Mouse (Mus musculus) MEL-GATA-1-ER (cell line): ENCODE data around the gene Tbl1xr1.

Source experiments
- DNase-seq: peaks from one replicate; pipeline ENCODE4 v3.0.0-alpha.2; 2012; ENCODE audit warnings: low read depth; ENCODE audit errors: extremely low read depth

Tbl1xr1 gene

DNA sequence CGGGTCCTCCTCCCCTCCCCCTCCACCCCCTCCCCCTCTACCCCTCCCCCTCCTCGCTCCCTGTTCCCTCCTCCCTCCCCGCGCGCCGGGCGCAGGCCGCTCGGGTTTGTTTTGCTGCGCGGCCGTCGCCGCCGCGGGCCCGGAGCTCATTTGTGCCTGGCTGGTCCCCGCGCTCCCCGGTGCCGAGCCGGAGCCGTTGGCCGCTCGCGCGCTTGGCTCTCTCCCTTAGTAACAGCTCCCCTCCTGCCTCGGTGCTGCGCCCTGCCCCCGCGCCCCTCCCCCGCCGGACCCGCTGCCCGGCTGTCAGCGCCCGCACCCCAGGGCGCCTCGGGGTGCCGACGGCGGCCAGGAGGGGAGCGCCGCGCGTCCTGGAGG is at the start of gene Tbl1xr1:
Gene Tbl1xr1 (plus strand): TSS at position 92 of the 375 bp plus-strand sequence.
- DNase-seq = peak; percentile 51

DNA sequence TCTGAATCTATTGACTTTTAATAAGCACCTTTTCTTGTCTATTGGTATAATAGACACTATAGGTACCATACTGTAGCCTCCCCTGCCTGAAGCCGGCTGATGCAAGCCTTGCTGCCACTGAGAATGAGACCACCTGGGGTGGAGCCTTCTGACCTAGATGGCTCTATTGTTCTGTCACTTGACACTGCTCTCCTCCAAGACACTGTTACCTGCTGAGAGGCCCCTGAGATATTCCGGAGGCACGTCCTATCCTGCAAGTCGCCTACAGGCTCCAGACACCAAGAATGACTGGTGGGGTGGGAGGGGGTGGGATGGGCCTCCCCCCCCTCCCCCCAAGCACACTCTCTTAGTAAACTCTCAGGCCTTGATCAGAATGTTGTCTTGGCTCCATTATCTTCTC is 38.4 kb upstream of the Tbl1xr1 start:
- no peak for DNase-seq

DNA sequence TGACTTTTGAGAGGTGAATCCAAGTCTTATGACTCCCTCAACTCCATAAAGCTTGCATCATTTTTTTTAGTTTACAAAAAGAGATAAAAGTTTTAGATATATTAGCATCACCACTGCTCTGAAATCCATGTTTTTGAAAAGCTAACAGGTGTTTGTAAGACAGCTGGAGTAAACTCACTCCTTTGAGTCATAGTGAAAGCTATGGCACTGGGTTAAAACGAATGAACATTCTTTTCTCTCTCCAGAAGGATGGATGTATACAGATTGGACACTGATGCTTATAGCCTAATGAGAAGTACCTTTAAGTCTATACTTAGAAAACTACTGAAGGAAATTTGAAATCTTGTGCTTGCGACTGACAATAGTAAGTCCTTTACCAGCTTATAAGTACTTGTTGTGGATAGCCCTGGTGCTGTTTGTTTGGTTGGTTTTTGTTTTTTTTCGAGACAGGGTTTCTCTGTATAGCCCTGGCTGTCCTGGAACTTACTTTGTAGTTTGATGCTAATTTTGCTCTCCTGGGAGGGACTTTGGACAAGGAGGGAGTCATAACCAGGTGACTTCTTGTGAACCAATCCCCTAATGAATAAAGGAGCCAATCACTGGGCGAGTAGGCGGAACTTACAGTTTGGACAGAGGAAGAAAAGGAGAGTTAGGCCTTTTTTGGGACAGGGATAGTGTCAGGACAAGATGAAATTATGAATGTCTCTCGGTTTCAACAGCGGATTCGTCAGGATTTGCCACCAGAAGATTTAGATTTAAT is 37.2 kb upstream of the Tbl1xr1 start:
- DNase-seq = no peak

DNA sequence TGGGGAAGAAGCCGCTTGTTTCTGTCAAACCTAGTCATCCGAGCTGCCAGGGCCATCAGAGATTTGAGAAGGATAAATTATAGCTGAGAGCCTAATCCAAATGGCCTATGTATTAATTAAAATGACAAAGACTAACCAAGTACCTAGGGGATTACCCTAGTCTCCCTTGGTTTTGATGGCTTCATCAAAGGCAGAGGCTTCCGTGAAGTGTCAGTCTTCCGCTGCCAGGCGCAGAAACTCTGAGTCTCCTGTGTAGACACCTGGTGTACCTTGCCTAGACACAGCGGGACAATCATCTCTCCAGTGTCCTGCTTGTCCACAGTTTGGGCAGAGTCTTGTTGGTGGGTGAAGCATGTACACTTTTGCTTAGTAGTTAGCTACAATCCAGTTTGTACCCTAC is 35.8 kb upstream of the Tbl1xr1 start:
- DNase-seq = no peak

DNA sequence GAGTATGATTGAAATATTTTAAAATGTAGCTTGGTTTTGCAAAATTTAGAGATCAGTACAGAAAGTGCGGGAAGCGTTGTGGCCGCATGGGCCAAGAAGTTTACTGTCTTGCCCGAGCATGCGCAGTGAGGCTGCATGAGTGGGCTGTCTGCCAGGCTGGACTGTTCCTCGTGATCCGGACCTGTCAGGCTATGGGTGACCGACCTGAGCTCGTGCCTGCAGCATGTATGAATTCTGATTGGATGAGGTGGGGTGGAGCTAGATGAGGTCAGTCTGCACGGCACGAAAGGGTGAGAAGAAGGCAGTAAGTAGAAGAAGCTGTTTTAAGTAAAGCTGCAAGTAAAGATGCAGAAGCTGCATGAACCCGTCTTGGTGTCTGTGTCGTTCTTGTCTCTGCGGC is 29.2 kb upstream of the Tbl1xr1 start:
- no peak for DNase-seq

DNA sequence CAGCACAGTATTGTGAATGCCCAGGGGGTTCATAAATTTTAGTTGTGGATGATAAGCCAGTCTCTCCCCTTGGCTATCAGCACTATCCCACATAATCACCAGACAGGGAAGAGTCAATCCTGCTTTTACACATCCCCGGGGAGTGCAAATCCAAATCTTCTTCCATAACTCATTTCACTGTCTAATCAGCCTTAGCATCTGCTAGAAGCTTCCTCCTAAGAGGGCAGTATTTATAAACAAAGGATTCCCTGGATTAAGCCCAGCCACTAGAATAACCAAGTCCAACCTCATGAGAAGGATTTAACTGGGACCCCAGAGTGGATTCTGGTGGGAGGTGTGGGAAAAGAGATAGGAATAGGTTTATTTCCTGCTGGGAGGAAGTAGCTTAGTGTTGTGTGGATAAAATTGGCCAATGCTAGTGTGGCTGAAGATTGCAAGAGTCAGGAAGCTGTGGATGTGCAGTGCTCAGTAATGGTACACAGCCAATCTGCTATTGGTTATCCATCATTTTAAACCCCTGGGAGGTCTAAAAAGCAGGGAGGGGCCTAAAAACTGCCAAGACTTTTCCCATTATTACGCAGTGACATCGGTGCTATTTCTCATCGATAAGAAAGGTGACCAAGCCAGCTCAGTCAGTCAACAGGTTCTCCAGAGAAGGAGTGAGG is 19.7 kb upstream of the Tbl1xr1 start:
- no peak for DNase-seq

DNA sequence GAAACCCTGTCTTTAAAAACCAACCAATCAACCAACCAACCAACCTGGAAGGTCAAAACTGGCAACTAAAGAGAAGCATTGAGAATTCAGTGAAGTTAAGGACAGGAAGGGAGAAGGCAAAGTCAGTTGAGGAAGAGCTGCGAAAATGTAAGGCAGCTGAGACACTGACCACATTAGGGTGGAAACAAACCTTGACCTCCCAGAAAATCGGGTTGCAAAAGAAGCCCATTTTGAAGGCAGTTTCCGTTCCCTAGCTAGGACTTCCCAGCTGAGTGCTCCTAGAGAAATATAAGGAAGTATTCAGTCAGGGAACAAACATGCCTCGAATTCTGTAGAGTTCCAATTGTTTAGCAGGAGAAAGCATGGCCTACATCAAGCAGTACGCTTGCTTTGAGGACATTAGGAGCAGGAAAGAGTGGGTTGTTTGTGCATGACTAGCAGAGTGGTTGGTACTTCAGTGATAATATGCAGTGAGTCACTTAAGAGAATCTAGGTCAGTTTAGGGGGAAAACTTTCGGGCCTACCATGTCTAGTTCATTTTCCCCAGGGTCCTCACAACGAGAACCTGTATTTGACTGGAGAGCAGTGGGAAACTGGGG is 18.1 kb upstream of the Tbl1xr1 start:
- no peak for DNase-seq

DNA sequence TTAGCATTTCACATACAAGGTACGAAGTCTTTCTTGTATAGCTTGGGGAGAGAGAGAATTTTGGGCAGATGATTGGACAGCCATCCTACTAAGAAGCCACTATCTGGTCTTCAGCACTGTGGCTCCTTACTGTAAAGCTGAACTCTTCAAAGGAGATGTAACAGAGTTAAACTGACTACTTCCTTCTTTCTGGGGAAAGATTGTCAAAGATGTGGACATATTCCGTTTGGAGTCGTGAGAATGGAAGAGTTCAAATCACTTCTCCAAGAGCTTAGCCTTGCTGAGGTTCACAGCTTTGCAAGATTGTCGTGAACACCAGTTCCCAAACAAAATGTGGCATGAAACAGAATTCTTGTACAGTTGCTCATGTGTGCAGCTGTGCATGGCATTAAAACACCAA is 15.3 kb upstream of the Tbl1xr1 start:
- no peak for DNase-seq

DNA sequence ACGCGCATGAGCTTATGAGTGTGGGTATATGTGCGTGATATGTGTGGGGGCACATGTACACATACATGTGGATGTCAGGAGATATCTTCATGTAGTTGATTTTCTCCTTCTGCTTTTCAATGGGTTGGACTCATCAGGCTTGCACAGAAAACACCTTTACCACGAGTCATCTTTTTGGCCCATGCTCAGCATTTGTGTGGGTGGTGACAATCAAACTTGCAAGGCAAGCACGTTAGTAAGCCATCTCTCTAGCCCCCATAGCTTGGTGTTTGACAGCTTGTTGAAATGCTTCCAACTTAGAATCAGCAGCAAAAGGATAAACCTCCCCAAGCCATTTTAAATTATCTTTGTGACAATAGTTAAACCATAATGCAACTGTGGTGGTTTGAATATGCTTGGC is 7.8 kb upstream of the Tbl1xr1 start:
- DNase-seq = no peak

DNA sequence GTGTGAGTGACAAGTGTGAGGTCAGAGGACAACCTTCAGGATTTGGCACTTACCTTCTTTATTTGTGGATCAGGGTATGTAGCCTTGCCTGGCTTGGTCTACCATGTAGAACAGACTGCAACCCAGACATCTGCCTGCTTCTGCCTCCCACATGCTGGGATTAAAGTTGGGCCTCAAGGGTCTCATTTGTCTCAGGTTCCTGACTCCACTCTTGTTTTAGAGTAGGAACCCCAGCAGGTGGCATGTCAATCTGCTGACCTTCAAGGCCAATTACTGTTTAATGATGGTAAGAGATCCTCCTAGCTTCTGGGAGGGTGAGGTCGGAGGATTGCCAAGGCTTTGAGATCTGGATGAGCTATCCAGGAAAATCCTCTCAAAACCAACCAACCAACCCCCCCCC is 2.5 kb upstream of the Tbl1xr1 start:
- no peak for DNase-seq

DNA sequence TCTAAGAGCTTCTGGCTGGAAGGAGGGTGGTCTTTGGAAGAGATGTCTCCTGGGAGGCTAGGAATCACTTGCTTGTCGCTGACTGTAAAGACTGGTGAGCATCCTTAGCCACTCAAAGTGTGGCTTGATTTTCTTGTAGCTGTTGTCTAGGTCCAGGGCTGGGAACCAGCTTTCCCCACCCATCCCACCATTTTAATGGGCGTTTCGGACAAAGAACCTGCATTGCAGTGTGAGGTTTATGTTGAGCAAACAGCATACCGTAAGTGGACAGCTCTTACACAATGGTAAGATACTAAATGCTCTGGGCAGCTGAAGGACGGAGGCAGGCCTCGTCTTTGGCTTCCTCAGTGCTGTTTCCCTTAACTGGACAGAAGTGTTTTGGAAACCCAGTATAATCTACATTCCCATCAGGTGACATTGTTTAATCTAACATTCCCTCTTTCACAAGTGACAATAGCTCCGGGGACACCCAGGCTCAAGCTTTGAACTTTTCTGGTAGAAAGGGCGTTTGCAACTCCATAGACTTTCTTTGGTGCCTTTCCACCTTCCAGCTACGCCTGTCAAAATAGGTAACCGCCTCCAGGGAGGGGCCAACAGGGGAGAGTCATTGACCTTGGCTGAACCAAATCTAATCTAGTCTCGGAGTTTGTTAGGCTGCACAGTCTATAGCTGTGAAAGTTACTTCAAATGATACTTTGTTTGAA is 1.7 kb upstream of the Tbl1xr1 start:
- DNase-seq = peak; percentile 39

DNA sequence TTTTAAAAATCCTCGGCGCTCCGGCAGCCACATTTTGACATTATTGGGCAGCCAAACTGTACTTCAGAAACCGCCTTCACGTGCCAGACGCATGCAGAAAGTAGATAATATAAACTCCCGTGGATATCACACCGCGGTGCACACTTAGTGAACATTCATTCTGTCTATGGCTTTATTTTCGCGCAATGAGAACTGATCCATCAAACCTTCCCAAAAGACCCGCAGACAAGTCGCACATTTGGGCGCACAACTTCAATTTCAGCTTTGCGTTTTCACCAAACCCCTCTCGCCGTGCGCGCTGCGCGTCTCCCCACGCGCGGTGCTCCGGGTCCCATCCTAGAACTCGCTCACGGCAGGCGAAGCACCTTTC is 950 bp upstream of the Tbl1xr1 start:
- no peak for DNase-seq

DNA sequence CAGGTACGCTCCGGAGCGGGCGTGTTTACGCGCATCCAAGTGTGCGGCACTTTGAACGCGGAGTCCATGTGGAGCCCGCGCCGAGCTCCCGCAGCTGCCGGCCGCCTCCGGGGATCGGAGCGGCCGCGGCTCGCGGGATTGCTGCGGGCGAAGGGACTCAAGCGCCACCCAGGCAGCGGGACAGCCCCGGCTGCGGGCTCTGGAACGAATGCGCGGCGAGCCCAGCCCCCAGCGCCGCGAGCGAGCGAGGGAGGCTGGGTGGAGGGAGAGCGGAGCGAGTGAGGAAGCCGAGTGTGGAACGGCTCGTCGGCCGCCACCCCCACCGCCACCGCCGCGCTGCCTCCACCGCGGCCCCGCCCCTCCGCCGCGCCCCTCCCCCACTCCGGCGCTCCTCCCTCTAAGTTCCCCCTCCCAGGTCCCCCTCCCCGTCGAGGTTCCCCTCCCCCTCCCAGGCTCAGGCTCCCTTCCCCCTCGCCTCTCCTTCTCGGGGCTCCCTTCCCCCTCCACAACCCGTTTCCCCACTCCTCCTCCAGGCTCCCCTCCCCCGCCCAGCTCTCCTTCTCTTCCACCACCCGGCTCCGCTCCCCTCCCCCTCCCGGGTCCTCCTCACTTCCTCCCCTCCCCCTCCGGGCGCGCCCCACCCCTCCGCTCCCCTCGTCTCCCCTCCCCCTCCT is 428 bp upstream of the Tbl1xr1 start:
- DNase-seq = peak; percentile 64

DNA sequence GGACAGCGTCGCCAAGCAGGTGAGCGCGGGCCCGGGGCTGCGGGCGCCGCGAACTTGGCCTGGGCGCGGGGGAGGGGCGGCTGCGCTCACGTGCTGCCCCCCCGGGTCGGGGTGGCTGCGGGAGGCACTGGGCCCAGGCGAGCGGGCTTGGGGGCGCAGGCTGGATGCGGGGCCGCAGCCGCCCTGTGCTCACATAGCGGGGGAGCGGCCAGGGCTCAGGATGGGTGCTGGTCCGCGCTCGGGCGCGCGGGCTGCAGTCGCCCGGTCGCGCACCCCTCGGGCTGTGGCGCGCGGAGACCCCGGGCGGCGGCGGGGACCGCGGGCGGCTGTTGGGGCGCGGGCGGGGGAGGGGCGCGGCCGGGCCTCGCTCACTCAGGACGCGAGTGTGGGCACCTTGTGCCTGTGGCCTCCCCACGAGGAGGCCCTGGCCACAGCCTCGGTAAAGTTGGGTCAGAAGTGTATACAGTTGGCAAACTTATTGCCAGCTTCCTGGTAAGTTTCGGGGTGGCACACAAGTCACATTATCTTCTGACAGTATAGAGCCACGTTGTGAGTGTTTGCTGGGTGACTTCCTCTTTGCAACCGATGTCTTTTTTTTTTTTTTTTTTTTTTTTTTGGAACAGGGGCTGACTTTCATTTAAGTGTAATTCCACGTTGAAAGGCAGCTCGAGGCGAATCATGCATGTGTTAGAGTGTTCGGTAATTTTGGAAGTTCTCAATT is 644 bp downstream of the Tbl1xr1 start:
- peak; percentile 81 for DNase-seq

DNA sequence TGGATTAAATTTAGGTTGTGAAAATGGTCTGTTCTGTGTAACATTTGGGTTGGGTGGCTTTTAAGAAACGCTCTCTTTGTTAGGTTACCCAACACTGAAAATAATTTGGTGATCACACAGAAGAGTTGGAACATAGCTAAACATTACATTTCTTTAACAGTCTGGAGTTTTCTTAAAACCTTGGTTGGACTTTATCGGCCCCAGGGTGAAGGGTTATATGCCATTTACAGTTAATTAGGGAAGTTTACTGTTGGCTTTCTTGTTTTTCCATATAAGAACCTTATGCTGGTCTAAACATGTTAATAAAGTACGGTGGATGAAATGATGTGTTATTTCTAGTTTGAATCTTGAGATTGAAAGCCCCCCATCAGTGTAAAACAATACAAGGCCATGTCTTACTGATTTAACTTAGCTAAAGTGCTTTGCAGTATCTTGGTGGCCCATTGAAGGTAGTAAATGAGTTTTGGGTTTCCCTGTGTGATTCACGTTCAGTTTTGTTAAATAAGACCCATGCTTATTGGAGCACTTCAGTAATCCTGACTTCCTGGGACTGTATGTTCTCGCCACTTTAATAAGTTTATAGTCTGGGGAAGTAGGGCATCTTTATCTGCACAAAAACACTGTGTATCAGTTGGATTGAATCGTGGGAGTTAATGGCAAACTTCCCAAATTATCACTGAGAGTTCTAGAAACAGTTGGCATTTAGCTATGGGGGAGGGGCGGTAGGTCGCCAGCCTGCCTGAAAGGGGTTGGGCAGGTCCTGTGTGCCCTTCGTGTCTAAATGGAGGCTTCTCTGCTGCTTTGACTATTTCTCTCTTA is 1.4 kb downstream of the Tbl1xr1 start:
- DNase-seq = peak; percentile 45

DNA sequence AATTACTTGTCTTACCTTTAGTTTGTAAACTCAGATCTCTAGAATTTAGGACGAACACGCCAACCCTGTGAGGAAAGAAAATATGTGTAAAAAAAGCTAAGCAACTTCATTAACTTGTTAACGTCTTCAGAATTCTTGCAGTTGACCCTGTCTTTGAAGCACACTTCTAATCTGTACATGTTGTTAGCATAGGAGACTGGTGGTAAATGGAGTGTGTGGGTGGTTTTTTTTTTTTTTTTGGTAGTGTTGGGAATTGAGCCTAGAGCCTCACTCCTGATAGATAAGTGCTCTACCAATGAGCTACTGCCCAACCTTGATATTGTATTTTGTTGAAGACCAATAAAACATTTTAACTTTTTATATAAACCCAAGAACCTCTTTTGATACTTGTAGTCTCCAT is 2.1 kb downstream of the Tbl1xr1 start:
- no peak for DNase-seq

DNA sequence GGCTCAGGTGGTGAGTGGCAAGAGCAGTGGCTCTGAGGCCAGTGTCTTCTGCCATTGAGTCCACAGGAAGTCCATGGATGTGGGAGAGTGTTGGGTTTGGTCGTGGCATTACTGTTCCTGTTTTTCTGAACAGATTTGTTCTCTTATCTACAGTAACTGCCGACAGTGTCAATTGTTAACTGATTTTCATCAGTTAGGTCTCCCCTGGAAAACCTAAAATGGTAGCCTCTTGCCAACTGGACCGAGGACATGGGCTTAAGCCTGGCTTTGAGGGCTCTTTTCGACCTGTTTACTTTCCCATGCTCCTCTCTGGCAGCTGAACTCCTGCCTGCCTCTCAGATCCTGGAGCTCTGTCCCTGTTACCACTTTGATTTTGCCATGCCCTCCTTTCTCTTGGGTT is 5.4 kb downstream of the Tbl1xr1 start:
- DNase-seq = no peak

DNA sequence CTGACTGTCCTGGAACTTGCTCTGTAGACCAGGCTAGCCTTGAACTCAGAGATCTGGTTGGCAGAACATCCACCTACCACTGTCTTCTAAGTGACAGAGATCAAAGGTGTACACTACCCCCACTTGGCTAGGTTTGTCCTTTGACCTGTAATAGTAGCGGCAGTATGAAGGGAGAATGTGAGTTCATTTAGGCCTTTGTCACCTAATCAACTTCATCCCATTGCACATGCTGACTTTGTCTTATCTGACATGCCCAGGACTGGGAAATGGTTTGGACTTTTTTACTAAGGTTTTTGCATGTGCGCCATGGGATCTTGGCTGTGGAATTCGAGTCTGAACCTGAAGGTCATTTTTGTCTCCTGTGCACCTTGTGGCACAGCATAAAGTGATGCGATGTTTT is 6.4 kb downstream of the Tbl1xr1 start:
- DNase-seq = no peak

DNA sequence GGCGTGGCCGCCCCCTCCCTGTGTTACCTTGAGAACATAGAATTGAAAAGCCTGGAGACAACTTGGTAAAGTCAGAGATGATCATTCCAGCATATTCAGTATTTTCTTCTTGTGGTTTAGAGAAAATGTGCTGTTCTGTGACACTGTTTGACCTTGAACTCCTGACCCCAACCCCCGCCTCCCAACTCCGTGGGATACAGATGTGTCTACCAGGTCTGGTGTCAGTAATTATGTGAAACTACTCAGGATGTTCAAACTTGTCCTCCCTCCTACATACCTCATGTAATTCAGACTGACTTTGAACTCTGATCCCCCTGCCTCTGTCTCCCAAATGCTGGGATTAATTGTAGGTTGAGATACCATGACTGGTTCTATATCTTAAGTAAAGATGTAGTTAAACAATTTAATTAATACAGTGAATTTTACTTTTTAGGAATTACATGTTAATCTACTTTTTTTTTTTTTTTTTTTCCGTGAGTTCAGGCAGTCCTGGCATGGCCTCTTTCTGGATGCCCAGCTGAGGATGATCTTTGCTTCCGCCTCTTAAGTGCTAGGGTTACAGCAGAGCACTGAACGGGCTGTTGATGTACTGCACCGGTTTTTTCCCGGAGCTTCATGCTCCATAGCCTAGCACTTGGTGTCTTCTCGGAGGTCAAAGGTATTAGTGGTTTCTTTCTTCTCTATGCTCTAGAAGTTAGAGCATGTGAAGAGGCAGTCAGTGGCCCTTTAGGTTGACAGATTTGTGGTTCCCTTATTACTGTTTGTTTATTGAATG is 8.0 kb downstream of the Tbl1xr1 start:
- no peak for DNase-seq
